Mouse (Mus musculus): ENCODE data around the gene Lrp1. TPM values are rescaled to one million over a fixed set of nuclear protein-coding genes. Genes with fewer than 3 reads are reported as not detected.

Lrp1 gene
- polyA plus RNA-seq, 1 experiment from 2014 or later = 99.4 TPM

GRCm38 (mm10) chr10:127512307-127512666 lies 108.7 kb downstream of the Lrp1 start:
- WGBS = 1% methylated on average over 7 of the region's 7 CpGs
- ATAC-seq = no peak
- Histone ChIP-seq H3K4me3 (replicated peaks) (peak overlapping the region; percentile 45), H3K27ac (peak overlapping the region; percentile 97), H3K9me3 (no peaks in the 10 kb centered on the region), H3K9ac (replicated peaks) (peak overlapping the region; percentile 70), H3K36me3 (no peaks in the 10 kb centered on the region), H3K27me3 (peaks cover 36% of the 10 kb centered on the region), H3K4me1 (replicated peaks) (peaks cover 96% of the 10 kb centered on the region), H3K4me2 (replicated peaks) (peak overlapping the region; percentile 82)

GRCm38 (mm10) chr10:127511634-127512306 lies 109.2 kb downstream of the Lrp1 start:
- H3K27me3 ChIP-seq = peaks cover 36% of the 10 kb centered on the region
- whole genome bisulfite sequencing = under 1% methylated on average over 45 of the region's 46 CpGs
- peak overlapping the region; percentile 82 for H3K4me2 ChIP-seq (replicated peaks)
- H3K36me3 ChIP-seq = no peaks in the 10 kb centered on the region
- no peaks in the 10 kb centered on the region for H3K9me3 ChIP-seq
- peak overlapping the region; percentile 70 for H3K9ac ChIP-seq (replicated peaks)
- peak overlapping the region; percentile 45 for H3K4me3 ChIP-seq (replicated peaks)
- peak overlapping the region; percentile 97 for H3K27ac ChIP-seq
- ATAC-seq = peak; percentile 11
- H3K4me1 ChIP-seq (replicated peaks) = peaks cover 91% of the 10 kb centered on the region

DNA sequence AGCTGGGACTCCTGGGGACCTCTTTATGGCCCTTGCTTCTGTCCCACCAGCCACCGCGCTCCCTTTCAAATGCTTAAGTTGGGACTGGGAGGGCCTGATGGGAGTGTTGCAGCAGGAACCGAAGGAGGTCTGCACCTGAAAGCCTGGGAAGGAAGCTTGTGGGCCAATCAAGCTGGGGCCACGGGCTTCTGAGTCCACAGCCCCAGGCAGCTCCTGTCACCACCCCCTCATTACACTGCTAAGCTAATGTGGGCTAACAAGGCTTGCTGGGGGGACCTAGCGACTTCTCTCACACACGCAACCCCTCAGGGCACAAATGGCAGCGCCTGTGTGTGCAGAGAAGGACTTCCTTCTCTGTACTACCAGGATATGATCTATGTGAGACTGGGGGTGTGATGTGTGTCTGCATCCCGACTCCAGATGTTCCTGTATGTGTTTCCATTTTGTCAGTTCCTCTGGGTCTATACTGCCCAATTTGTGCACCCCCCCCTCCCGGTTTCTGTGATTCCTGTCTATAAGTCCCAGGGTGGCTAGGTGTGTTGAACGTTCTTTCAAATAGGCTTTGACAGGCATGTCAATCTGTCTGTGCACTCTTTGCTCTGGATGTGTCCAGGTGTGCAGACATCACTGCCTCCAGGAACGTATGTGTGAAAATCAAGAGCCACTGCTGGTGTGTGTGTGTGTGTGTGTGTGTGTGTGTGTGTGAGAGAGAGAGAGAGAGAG lies 109.9 kb downstream of the Lrp1 start:
- Histone ChIP-seq H3K36me3 (0 out of 2 replicates have a peak, but pooled peaks cover under 1% of the 10 kb centered on the region), H3K27me3 (peaks cover 37% of the 10 kb centered on the region), H3K27ac (peak overlapping the region; percentile 97), H3K4me3 (replicated peaks) (peak overlapping the region; percentile 45), H3K9me3 (no peaks in the 10 kb centered on the region), H3K4me2 (replicated peaks) (peak overlapping the region; percentile 82), H3K4me1 (replicated peaks) (peaks cover 84% of the 10 kb centered on the region), H3K9ac (replicated peaks) (peak overlapping the region; percentile 70)
- 6% methylated on average over 11 of the region's 11 CpGs for WGBS
- ATAC-seq = no peak

DNA sequence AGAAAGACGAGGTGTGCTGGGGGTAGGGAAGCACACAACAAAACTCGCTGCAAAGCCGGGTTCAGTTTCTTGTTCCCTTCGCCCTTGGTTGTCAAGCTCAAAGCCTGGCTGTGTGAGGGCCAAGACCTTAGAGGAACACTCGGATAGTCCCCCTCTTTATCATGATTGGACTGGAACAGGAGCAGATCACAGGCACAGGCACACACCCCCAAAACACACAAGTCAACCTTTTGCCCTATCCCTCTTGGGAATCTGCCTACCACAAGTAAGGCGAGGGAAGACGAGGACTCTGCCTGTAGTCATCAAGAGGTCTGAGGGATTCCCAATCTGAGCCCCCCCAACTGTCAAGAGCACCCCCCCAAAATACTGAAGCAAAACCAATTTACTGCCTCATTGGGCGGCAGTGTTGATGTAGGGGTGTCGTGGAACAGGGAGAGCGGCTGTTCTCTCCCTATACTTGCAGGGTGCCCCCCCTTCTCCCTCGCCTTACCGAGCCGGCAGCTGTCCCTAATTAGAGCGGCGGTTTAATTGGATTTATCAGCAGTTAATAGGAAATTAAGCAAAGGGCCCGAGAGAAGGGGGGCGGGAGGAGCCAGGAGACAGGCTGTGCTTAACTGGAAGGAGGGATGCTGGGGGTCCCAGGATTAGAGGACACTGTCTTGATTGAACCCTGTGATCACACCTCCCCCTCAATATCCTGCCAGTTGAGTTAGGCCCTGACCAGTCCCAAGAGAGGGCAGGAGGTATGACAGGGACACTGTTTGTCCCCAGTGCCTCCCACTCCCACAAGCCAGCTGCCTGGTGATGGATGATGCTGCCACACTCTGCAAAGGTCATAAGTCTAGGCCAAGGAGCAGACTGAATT lies 110.9 kb downstream of the Lrp1 start:
- ATAC-seq = no peak
- peaks cover 29% of the 10 kb centered on the region for H3K27me3 ChIP-seq

GRCm38 (mm10) chr10:127509051-127509836 lies 111.7 kb downstream of the Lrp1 start:
- 1% methylated on average over 34 of the region's 35 CpGs for WGBS
- ATAC-seq = peak; percentile 70

More for the DNA sequence above, 110.9 kb downstream of the Lrp1 start:
- Histone ChIP-seq H3K4me1 (replicated peaks) (peaks cover 74% of the 10 kb centered on the region), H3K27ac (peak overlapping the region; percentile 97), H3K4me2 (replicated peaks) (peak overlapping the region; percentile 82), H3K4me3 (replicated peaks) (peak overlapping the region; percentile 45), H3K9me3 (no peaks in the 10 kb centered on the region), H3K36me3 (peaks cover 7% of the 10 kb centered on the region), H3K9ac (replicated peaks) (peak overlapping the region; percentile 70)
- WGBS = 5% methylated on average over 17 of the region's 17 CpGs

GRCm38 (mm10) chr10:127508239-127508638 lies 112.7 kb downstream of the Lrp1 start:
- Histone ChIP-seq H3K4me3 (replicated peaks) (no peak overlapping the region), H3K27me3 (peaks cover 20% of the 10 kb centered on the region), H3K9me3 (no peaks in the 10 kb centered on the region), H3K36me3 (peaks cover 7% of the 10 kb centered on the region), H3K4me1 (replicated peaks) (peaks cover 56% of the 10 kb centered on the region), H3K4me2 (replicated peaks) (peak overlapping the region; percentile 82), H3K9ac (replicated peaks) (0 out of 2 replicates have a peak overlapping the region, but pooled peaks have one; percentile 36), H3K27ac (no peak overlapping the region)
- ATAC-seq = no peak
- 3% methylated on average over 15 of the region's 15 CpGs for WGBS

More at GRCm38 (mm10) chr10:127509051-127509836, 111.7 kb downstream of the Lrp1 start:
- Histone ChIP-seq H3K27ac (peak overlapping the region; percentile 97), H3K4me1 (replicated peaks) (peaks cover 66% of the 10 kb centered on the region), H3K9ac (replicated peaks) (peak overlapping the region; percentile 70), H3K9me3 (no peaks in the 10 kb centered on the region), H3K4me3 (replicated peaks) (peak overlapping the region; percentile 38), H3K4me2 (replicated peaks) (peak overlapping the region; percentile 82), H3K27me3 (peaks cover 21% of the 10 kb centered on the region), H3K36me3 (peaks cover 7% of the 10 kb centered on the region)

DNA sequence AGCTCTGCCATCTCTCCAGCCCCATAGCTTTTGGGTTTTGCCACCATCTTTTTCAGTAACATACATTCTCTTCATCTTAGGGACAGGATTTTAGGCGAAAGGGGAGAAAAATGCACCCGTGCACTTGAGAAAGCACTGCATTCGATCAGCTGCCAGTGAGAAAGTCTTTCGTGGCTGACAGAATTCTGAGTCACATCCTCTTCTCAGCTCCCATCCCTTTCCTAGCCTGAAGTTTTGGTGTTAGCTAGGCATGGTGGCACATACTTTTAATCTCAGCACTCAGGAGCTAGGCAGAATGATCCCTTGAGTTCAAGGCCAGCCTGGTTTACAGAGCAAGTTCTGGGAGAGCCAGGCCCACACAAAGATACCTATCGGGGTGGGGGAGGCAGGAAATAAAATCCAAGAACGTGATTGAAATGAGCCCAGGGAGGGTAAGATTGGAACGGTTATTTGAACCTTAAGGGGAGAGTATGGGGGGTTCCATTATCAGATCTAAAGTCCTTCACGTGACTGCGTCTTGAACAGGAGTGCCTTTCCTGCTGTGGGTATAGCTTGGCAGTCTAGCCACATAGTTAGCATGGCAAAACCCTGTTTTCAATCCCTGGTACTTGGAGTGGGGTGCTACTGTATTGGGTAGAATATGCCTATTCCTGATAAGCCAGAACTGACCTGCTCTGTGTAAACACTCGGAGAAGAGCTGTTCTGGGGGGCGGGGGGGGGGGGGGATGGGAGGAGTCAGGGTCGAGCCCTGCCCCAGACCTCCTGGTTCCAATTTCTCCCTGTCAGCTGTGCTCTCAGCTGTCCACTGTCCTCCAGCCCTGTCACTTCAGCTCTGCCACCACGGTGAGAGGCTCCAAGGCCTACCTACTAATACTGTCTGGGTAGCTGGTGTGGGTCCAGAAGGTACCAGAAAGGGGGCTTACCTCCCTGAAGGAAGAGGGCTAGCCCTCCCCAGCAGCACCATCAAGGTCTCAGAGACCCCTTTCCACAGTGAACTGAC lies 119.8 kb downstream of the Lrp1 start, which contains the start of gene Stac3:
Stac3 (plus strand) TSS at position 793 of the 1,000 bp plus-strand sequence.
- WGBS = 79% methylated on average over 13 of the region's 13 CpGs
- Histone ChIP-seq H3K27me3 (0 out of 2 replicates have a peak, but pooled peaks cover 4% of the 10 kb centered on the region), H3K9ac (replicated peaks) (no peak within 1 kb of the TSS), H3K4me3 (replicated peaks) (no peak within 1 kb of the TSS), H3K4me2 (replicated peaks) (no peak within 1 kb of the TSS), H3K9me3 (no peaks in the 10 kb centered on the region), H3K27ac (no peak within 1 kb of the TSS), H3K36me3 (peaks cover 54% of the 10 kb centered on the region), H3K4me1 (replicated peaks) (no peaks in the 10 kb centered on the region)
- ATAC-seq = no peak

DNA sequence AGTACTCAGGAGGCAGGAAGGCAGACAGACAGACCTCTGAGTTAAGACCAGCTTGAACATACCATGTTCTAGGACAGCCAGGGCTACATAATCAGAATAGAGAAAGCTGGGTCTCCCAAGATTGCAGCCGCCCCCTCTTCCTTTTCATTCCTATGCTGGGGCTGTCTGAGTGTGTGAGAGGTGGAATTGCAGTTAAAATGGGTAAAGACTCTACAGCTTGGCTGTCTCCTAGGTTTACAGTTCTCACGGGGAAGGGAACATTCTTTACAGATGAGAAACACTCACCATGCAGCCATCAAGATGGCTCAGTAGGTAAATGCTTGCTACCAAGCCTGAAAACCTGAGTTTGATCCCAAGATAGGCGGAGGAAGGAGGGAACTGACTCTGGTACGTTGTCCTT lies 120.9 kb downstream of the Lrp1 start:
- H3K36me3 ChIP-seq = peaks cover 57% of the 10 kb centered on the region
- no peak overlapping the region for H3K4me3 ChIP-seq (replicated peaks)
- no peak for ATAC-seq

GRCm38 (mm10) chr10:127499516-127499915 lies 121.4 kb downstream of the Lrp1 start:
- Histone ChIP-seq H3K4me2 (replicated peaks) (no peak overlapping the region), H3K27me3 (no peaks in the 10 kb centered on the region), H3K4me3 (replicated peaks) (no peak overlapping the region), H3K9me3 (no peaks in the 10 kb centered on the region), H3K4me1 (replicated peaks) (no peaks in the 10 kb centered on the region), H3K36me3 (peaks cover 62% of the 10 kb centered on the region), H3K27ac (no peak overlapping the region), H3K9ac (replicated peaks) (no peak overlapping the region)
- no peak for ATAC-seq
- WGBS = 88% methylated on average over 5 of the region's 5 CpGs

More for the DNA sequence above, 120.9 kb downstream of the Lrp1 start:
- no peaks in the 10 kb centered on the region for H3K27me3 ChIP-seq
- no peak overlapping the region for H3K9ac ChIP-seq (replicated peaks)
- H3K27ac ChIP-seq = no peak overlapping the region
- no peaks in the 10 kb centered on the region for H3K4me1 ChIP-seq (replicated peaks)
- H3K4me2 ChIP-seq (replicated peaks) = no peak overlapping the region
- 93% methylated on average over 4 of the region's 4 CpGs for WGBS
- no peaks in the 10 kb centered on the region for H3K9me3 ChIP-seq

DNA sequence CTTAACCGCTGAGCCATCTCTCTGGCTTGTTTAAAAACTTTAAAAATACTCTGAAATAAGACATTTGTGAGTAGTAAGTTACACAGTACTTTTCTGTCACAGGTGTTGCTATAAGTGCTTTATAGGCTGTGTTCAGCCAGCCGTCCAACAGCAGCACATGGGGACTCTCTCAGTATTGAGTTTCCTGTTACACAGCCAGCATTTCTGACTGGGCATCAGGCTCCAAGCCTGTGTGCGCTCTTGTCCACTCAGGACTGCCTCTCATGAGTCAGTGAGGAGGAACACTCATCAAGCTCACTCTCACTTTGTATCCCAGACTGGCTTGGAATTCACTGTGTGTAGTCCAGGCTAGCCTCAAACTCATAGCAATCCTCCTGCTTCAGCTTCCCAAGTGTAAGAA lies 124.8 kb downstream of the Lrp1 start:
- no peaks in the 10 kb centered on the region for H3K27me3 ChIP-seq
- no peak overlapping the region for H3K4me2 ChIP-seq (replicated peaks)
- H3K9me3 ChIP-seq = no peaks in the 10 kb centered on the region
- no peak for ATAC-seq
- H3K4me3 ChIP-seq (replicated peaks) = no peak overlapping the region
- H3K36me3 ChIP-seq = peaks cover 91% of the 10 kb centered on the region
- H3K27ac ChIP-seq = no peak overlapping the region
- WGBS = 93% methylated on average over 3 of the region's 3 CpGs
- no peak overlapping the region for H3K9ac ChIP-seq (replicated peaks)
- H3K4me1 ChIP-seq (replicated peaks) = 0 out of 2 replicates have a peak, but pooled peaks cover under 1% of the 10 kb centered on the region

All from midbrain, embryonic 13.5 days (tissue).